Mouse (Mus musculus) spleen, adult 2 months (tissue): ENCODE measurements at regions not wholly inside any gene's neighbourhood (a gene's known extent, or its start where the extent isn't known, plus 50 kb on each side); places are given as distances from the start of the nearest gene placed in this dataset.

Source experiments
- CTCF ChIP-seq: fragments of 200-500 bp; IDR thresholded peaks from 2 replicates; pipeline ENCODE4 v1.5.1; 2011; ENCODE audit warnings: mild to moderate bottlenecking, inconsistent platforms; ENCODE audit not compliant: insufficient read depth, insufficient read length, insufficient replicate concordance; ENCODE audit errors: extremely low read depth
- POLR2A ChIP-seq: fragments of 200-500 bp; IDR thresholded peaks from 2 replicates; pipeline ENCODE4 v1.6.1; 2011; ENCODE audit warnings: low read depth, low read length, inconsistent platforms

GRCm38 (mm10) chr16:29742497-29743230, 163.5 kb downstream of the Opa1 start:
- TF ChIP-seq POLR2A (no peak), CTCF (no peak)
